Mouse (Mus musculus) kidney, postnatal 0 days (tissue): ENCODE data around the gene Ing5. TPM values are rescaled to one million over a fixed set of nuclear protein-coding genes. Genes with fewer than 3 reads are reported as not detected.
"Not testable (repeated sequence)": the region's sequence is repeated elsewhere in the genome, so short reads cannot be mapped to it uniquely, and the experiment has no call there.

Experiments used
- ATAC-seq: fragments of 200-750 bp; cut with Nextera tagmentation; replicated peaks from 2 replicates; pipeline ENCODE4 v1.8.0; 2017; ENCODE audit warnings: low read depth, moderate number of reproducible peaks, moderate TSS enrichment, moderate library complexity; ENCODE audit not compliant: low FRiP score
- DNase-seq: peaks from one replicate; pipeline ENCODE4 v3.0.0-alpha.2; 2016; ENCODE audit warnings: low spot score
- H3K27ac ChIP-seq: fragments of 300-500 bp; sonication (generic); 2 replicates; pipeline ENCODE4 v1.5.1; 2014; ENCODE audit warnings: mild to moderate bottlenecking
- H3K27me3 ChIP-seq: fragments of 300-500 bp; sonication (generic); 2 replicates; pipeline ENCODE4 v1.6.1; 2014; ENCODE audit warnings: low read length, mixed read lengths; ENCODE audit not compliant: insufficient read depth
- H3K36me3 ChIP-seq: fragments of 300-500 bp; sonication (generic); 2 replicates; pipeline ENCODE4 v1.6.1; 2014; ENCODE audit warnings: low read length, mixed read lengths; ENCODE audit not compliant: insufficient read depth
- H3K4me1 ChIP-seq: fragments of 300-500 bp; sonication (generic); replicated peaks from 2 replicates; pipeline ENCODE4 v1.6.1; 2014; ENCODE audit warnings: antibody characterized with exemption, low read length, mixed read lengths; ENCODE audit not compliant: insufficient read depth
- H3K4me2 ChIP-seq: fragments of 300-500 bp; sonication (generic); 2 replicates; pipeline ENCODE4 v1.6.1; 2014; ENCODE audit warnings: mild to moderate bottlenecking, low read length, moderate library complexity, mixed read lengths
- H3K4me3 ChIP-seq: fragments of 300-500 bp; sonication (generic); replicated peaks from 2 replicates; pipeline ENCODE4 v1.5.1; 2014; ENCODE audit warnings: low read depth, low read length
- H3K9ac ChIP-seq: fragments of 300-500 bp; sonication (generic); 2 replicates; pipeline ENCODE4 v1.6.1; 2014; ENCODE audit warnings: low read depth, low read length
- H3K9me3 ChIP-seq: fragments of 300-500 bp; sonication (generic); replicated peaks from 2 replicates; pipeline ENCODE4 v1.6.1; 2016; ENCODE audit warnings: low read length, inconsistent platforms, mixed read lengths
- CTCF ChIP-seq: IDR thresholded peaks from 2 replicates; pipeline ENCODE4 v1.5.1; 2016; ENCODE audit warnings: antibody characterized with exemption, low read depth, mild to moderate bottlenecking, moderate library complexity
- WGBS: fragments of 180-500 bp; shearing (Covaris S2); extraction: QIAGEN DNeasy Blood & Tissue Kit; methylation state at CpG from one replicate; pipeline ENCODE4 v1.1.7; 2014; 5-methylcytosine and 5-hydroxymethylcytosine counted together
- polyA plus RNA-seq: library from polyadenylated mRNA; unstranded; fragments of >200 nt; fragmentation: Nextera tagmentation; extraction: Ambion mirVana; gene quantifications from 2 replicates; pipeline ENCODE4 v1.2.1, GENCODE M21; 2015

Gene Ing5
- polyA plus RNA-seq, 1 experiment from 2014 or later: 9.6 TPM

DNA sequence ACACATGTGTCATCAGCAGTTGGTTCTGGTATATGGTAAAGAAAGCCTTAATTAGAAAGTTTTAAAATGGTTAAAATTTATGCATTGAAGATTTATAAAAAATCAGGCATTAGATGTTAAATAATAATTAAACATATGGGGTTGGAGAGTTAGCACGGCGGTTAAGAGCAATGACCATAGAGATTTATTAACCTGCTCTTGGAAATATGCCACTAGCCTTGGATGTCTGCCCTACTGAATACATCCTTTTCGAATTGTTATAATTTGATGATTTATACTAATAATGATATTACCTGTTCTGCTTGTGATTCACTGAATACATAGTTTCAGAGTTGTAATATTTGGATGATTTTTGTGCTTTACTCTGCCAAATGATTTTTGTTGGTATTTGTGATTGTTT is 54.2 kb downstream of the Ing5 start:
- no peak for ATAC-seq
- Histone ChIP-seq H3K4me2 (no peak overlapping the region), H3K4me3 (no peak overlapping the region), H3K9me3 (no peaks in the 10 kb centered on the region), H3K9ac (no peak overlapping the region), H3K27ac (no peak overlapping the region), H3K36me3 (no peaks in the 10 kb centered on the region), H3K27me3 (no peaks in the 10 kb centered on the region), H3K4me1 (no peaks in the 10 kb centered on the region)
- no peak for TF ChIP-seq CTCF
- WGBS: 31% methylated on average over 3 of the region's 3 CpGs
- DNase-seq: no peak

DNA sequence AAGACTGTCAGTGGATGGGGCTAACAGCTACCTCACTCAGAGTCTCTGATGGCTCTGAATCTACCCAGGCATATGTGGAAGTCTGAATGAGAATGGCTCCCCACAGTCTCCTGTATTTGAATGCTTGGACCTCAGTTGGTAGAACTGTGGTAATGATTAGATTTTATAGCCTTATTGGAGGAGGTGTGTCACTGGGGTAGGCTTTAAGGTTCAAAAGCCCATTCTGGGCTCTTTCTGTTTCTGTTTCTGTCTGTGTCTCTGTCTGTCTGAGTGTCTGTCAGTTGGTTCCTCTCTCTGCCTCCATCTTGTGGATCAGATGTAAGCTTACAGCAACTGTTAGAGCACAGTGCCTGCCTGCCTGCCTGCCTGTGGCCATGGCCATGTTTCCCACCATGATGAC is 55.9 kb downstream of the Ing5 start:
- Histone ChIP-seq H3K36me3 (no peaks in the 10 kb centered on the region), H3K4me3 (no peak overlapping the region), H3K4me1 (no peaks in the 10 kb centered on the region), H3K4me2 (no peak overlapping the region), H3K27ac (no peak overlapping the region), H3K27me3 (no peaks in the 10 kb centered on the region), H3K9ac (no peak overlapping the region), H3K9me3 (no peaks in the 10 kb centered on the region)
- DNase-seq (no peak), ATAC-seq (no peak)
- no peak for TF ChIP-seq CTCF

DNA sequence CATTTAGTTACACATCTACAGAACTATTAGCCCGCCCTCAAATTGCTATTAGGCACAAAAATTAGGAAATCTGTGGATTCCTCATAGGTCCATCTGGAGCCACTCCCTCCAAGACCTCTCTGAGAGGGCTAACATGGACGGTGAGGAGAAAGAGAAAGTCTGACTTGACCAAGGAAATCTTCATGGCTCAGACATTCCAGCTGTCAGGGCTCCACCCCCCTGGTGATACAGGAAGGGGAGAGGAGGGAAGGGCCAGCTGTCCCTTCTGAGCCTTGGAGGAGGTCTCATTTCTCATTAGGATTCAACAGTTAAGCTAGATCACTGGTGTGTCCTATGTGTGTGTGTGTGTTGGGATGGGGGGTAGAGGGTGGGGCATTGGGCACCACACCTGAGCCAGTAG is 57.3 kb downstream of the Ing5 start, which contains the start of gene Gal3st2:
Gal3st2 (plus strand) TSS at position 259 of the 400 bp plus-strand sequence.
- H3K4me2 ChIP-seq, H3K4me1 ChIP-seq, H3K27ac ChIP-seq, ATAC-seq, H3K9me3 ChIP-seq, H3K4me3 ChIP-seq, H3K36me3 ChIP-seq, H3K9ac ChIP-seq, H3K27me3 ChIP-seq: not testable (repeated sequence)
- DNase-seq: peak; percentile 27
- 49% methylated on average over 2 of the region's 2 CpGs for WGBS

Other genes starting within 250 kb of the Ing5 start
- gene Stk25, start 145.3 kb upstream of the Ing5 start, polyA plus RNA-seq: 174 TPM in 2 replicates
- gene Bok, start 118.3 kb upstream of the Ing5 start, polyA plus RNA-seq: 106 and 109 TPM in 2 replicates
- 84.6 and 88.4 TPM in 2 replicates for gene Atg4b, start 52.5 kb upstream of the Ing5 start, polyA plus RNA-seq
- 82.5 and 82.9 TPM in 2 replicates for gene Thap4, start 49.1 kb upstream of the Ing5 start, polyA plus RNA-seq
- gene Dtymk, start 2.0 kb upstream of the Ing5 start, polyA plus RNA-seq: 179 and 191 TPM in 2 replicates
- 12.7 and 13.3 TPM in 2 replicates for gene D2hgdh, start 20.9 kb downstream of the Ing5 start, polyA plus RNA-seq
- 0.13 and 0.19 TPM in 2 replicates for gene Gal3st2, start 57.3 kb downstream of the Ing5 start, polyA plus RNA-seq
- not detected in 2 replicates for gene Gal3st2b, start 114.3 kb downstream of the Ing5 start, polyA plus RNA-seq
- not detected in 2 replicates for gene Gal3st2c, start 186.5 kb downstream of the Ing5 start, polyA plus RNA-seq
- gene Neu4, start 216.5 kb downstream of the Ing5 start, polyA plus RNA-seq: not detected in 2 replicates
- not detected in 2 replicates for gene Pdcd1, start 248.6 kb downstream of the Ing5 start, polyA plus RNA-seq